Mouse (Mus musculus): ENCODE results near the gene Acap3. TPM values are rescaled to one million over a fixed set of nuclear protein-coding genes. Genes with fewer than 3 reads are reported as not detected.

Gene Acap3
- total RNA-seq, 2 experiments from 2014 or later = 133 to 136 TPM

GRCm38 (mm10) chr4:155906125-155906524, 14.5 kb downstream of the Acap3 start:
- intact Hi-C loops (cut with DNase I) = no loop called here

GRCm38 (mm10) chr4:155907003-155907402, 15.4 kb downstream of the Acap3 start:
- DNase-seq (ENCODE audit: low spot score in 2 of 2) = peak; percentile 1
- intact Hi-C loops (cut with DNase I) = no loop called here

More at GRCm38 (mm10) chr4:155906125-155906524, 14.5 kb downstream of the Acap3 start:
- DNase-seq (ENCODE audit: low spot score in 2 of 2) = peak; percentile 1 to 2

- peak; percentile 1 for DNase-seq (ENCODE audit: low spot score in 2 of 2)
- intact Hi-C loops (cut with DNase I) = no loop called here
These were observed 16.7 kb downstream of the Acap3 start for GRCm38 (mm10) chr4:155908281-155908680.

GRCm38 (mm10) chr4:155908751-155909150, 17.1 kb downstream of the Acap3 start:
- peak in 1 of 2 experiments; percentile 0 for DNase-seq (ENCODE audit: low spot score in 2 of 2)
- intact Hi-C loops (cut with DNase I) = no loop called here

- no peak for DNase-seq (ENCODE audit: low spot score in 2 of 2)
- intact Hi-C loops (cut with DNase I) = no loop called here
These were observed 40.4 kb downstream of the Acap3 start for GRCm38 (mm10) chr4:155932031-155932430.

- peak; percentile 50 to 67 for DNase-seq (ENCODE audit: low spot score in 2 of 2)
- intact Hi-C loops (cut with DNase I) = loop anchor here (1.0 to 2.0 kb wide), 2 partner anchors 49 to 50 kb away; partner anchors contain the start of genes B3galt6 and Sdf4
These were observed 51.4 kb downstream of the Acap3 start for GRCm38 (mm10) chr4:155943049-155943452.

- DNase-seq (ENCODE audit: low spot score in 2 of 2) = peak; percentile 96 to 98
- intact Hi-C loops (cut with DNase I) = loop anchor here (1.0 to 2.0 kb wide), 2 partner anchors 49 kb away; partner anchors contain the start of genes B3galt6 and Sdf4
These were observed 52.1 kb downstream of the Acap3 start, which contains the start of gene Ube2j2 for GRCm38 (mm10) chr4:155943534-155944249. Ube2j2 (plus strand) TSS chr4:155943831.

GRCm38 (mm10) chr4:155944271-155944670, 52.6 kb downstream of the Acap3 start:
- intact Hi-C loops (cut with DNase I) = no loop called here
- no peak for DNase-seq (ENCODE audit: low spot score in 2 of 2)

- no peak for DNase-seq (ENCODE audit: low spot score in 2 of 2)
- intact Hi-C loops (cut with DNase I) = no loop called here
These were observed 55.5 kb downstream of the Acap3 start for GRCm38 (mm10) chr4:155947094-155947493.

- intact Hi-C loops (cut with DNase I) = no loop called here
- no peak for DNase-seq (ENCODE audit: low spot score in 2 of 2)
These were observed 63.9 kb downstream of the Acap3 start for GRCm38 (mm10) chr4:155955491-155955890.

Small RNAs within 50 kb of the gene (microRNA-seq; reads per million reads assigned to microRNA genes)
- 0 reads per million in 2 experiments for gene Gm22991

Other genes with a start within 250 kb of the Acap3 start
- gene Gm10563, start 246.4 kb upstream of the Acap3 start, total RNA-seq (2021) = not detected
- gene Mmp23, start 238.4 kb upstream of the Acap3 start, total RNA-seq (2021) = 1 to 10 TPM; 2.5 to 2.9 TPM
- gene Mib2, start 222.6 kb upstream of the Acap3 start, total RNA-seq (2021) = 100 to 1,000 TPM; 112 to 113 TPM
- gene Fndc10, start 197.5 kb upstream of the Acap3 start, total RNA-seq (2021) = 10 to 100 TPM; 26.5 to 29.2 TPM
- gene Ssu72, start 187.0 kb upstream of the Acap3 start, total RNA-seq (2021) = 10 to 100 TPM; 93.3 to 98.2 TPM
- 10 to 100 TPM; 58.0 to 61.9 TPM for gene Tmem240, start 157.0 kb upstream of the Acap3 start, total RNA-seq (2021)
- 10 to 100 TPM; 44.0 to 52.3 TPM for gene Atad3a, start 130.7 kb upstream of the Acap3 start, total RNA-seq (2021)
- gene Vwa1, start 117.1 kb upstream of the Acap3 start, total RNA-seq (2021) = 10 to 100 TPM; 14.0 to 16.6 TPM
- gene Tmem88b, start 105.9 kb upstream of the Acap3 start, total RNA-seq (2021) = 10 to 100 TPM; 16.8 to 20.7 TPM
- gene Ankrd65, start 101.4 kb upstream of the Acap3 start, total RNA-seq (2021) = not detected
- gene Mrpl20, start 88.9 kb upstream of the Acap3 start, total RNA-seq (2021) = 10 to 100 TPM; 93.9 to 97.9 TPM
- gene Ccnl2, start 79.3 kb upstream of the Acap3 start, total RNA-seq (2021) = 10 to 100 TPM; 65.7 to 78.1 TPM
- gene Aurkaip1, start 60.5 kb upstream of the Acap3 start, total RNA-seq (2021) = 100 to 1,000 TPM in 1 of 2 experiments, 10 to 100 TPM in 1; 99.6 to 104 TPM
- gene Mxra8, start 52.1 kb upstream of the Acap3 start, total RNA-seq (2021) = 1 to 10 TPM; 7.0 to 8.4 TPM
- gene Dvl1, start 44.4 kb upstream of the Acap3 start, total RNA-seq (2021) = 10 to 100 TPM; 87.9 to 88.0 TPM
- gene Tas1r3, start 28.5 kb upstream of the Acap3 start, total RNA-seq (2021) = under 1 TPM; 0.27 to 0.32 TPM
- gene Cptp, start 22.4 kb upstream of the Acap3 start, total RNA-seq (2021) = 10 to 100 TPM; 25.5 to 31.8 TPM
- 10 to 100 TPM; 38.1 to 38.5 TPM for gene Ints11, start 22.3 kb upstream of the Acap3 start, total RNA-seq (2021)
- gene Pusl1, start within 50 bp of the Acap3 start, total RNA-seq (2021) = 10 to 100 TPM; 60.5 to 65.5 TPM
- gene Ube2j2, start 52.0 kb downstream of the Acap3 start, total RNA-seq (2021) = 10 to 100 TPM; 71.9 to 72.7 TPM
- gene C1qtnf12, start 70.5 kb downstream of the Acap3 start, total RNA-seq (2021) = 10 to 100 TPM; 12.8 to 21.8 TPM
- gene B3galt6, start 100.8 kb downstream of the Acap3 start, total RNA-seq (2021) = 10 to 100 TPM in 1 of 2 experiments, 1 to 10 TPM in 1; 9.7 to 10.5 TPM
- gene Sdf4, start 101.0 kb downstream of the Acap3 start, total RNA-seq (2021) = 100 to 1,000 TPM; 182 to 184 TPM
- 1 to 10 TPM; 2.0 to 2.1 TPM for gene Tnfrsf4, start 122.0 kb downstream of the Acap3 start, total RNA-seq (2021)
- not detected for gene Tnfrsf18, start 134.3 kb downstream of the Acap3 start, total RNA-seq (2021)
- not detected for gene Ttll10, start 167.6 kb downstream of the Acap3 start, total RNA-seq (2021)
- 10 to 100 TPM; 28.6 to 29.4 TPM for gene 9430015G10Rik, start 218.2 kb downstream of the Acap3 start, total RNA-seq (2021)
- under 1 TPM; 0.87 to 0.94 TPM for gene Rnf223, start 238.7 kb downstream of the Acap3 start, total RNA-seq (2021)

Data from left cerebral cortex, postnatal 25 days (tissue).